Mouse (Mus musculus): ENCODE results near the gene Slc35a5.

- TF ChIP-seq CTCF (IDR thresholded peaks at IDR 0.05; ENCODE audit: low read depth) (peak; percentile 79), EP300 (IDR thresholded peaks at IDR 0.05; ENCODE audit: low read depth) (no peak)
Observed at GRCm38 (mm10) chr16:45196816-45197215, 38.3 kb upstream of the Slc35a5 start.

Measured in heart, postnatal 0 days (tissue).